Mouse (Mus musculus) macrophage (primary cell): ENCODE results near the gene Sel1l3. TPM values are rescaled to one million over a fixed set of nuclear protein-coding genes. Genes with fewer than 3 reads are reported as not detected.

Experiments used
- H3K27ac ChIP-seq: fragments of 350-480 bp; formaldehyde crosslinking; 2 replicates; pipeline ENCODE4 v1.9.0; 2021
- H3K36me3 ChIP-seq: fragments of 350-480 bp; formaldehyde crosslinking; 2 replicates; pipeline ENCODE4 v1.9.0; 2021; ENCODE audit errors: inconsistent target
- H3K4me3 ChIP-seq: fragments of 350-480 bp; formaldehyde crosslinking; 2 replicates; pipeline ENCODE4 v1.9.0; 2021; ENCODE audit errors: inconsistent target
- H3K79me2 ChIP-seq: fragments of 350-480 bp; formaldehyde crosslinking; 2 replicates; pipeline ENCODE4 v1.9.0; 2021; ENCODE audit errors: inconsistent target
- WGBS: methylation state at CpG from one replicate; pipeline ENCODE4 v1.1.7; 2026; ENCODE audit warnings: inconsistent platforms; ENCODE audit not compliant: missing documents; 5-methylcytosine and 5-hydroxymethylcytosine counted together
- polyA plus RNA-seq: library from polyadenylated mRNA; stranded (reverse); fragments of 250-400 nt; gene quantifications from 3 replicates; pipeline ENCODE4 v1.2.4, GENCODE M21; 2018; ENCODE audit warnings: inconsistent platforms

Sel1l3 gene
- polyA plus RNA-seq, 1 experiment from 2014 or later = 3.3 TPM

- Histone ChIP-seq H3K36me3 (no peaks in the 10 kb centered on the region), H3K4me3 (no peak overlapping the region), H3K27ac (no peak overlapping the region), H3K79me2 (no peaks in the 10 kb centered on the region)
- WGBS = 85% methylated on average over 7 of the region's 7 CpGs
Observed at GRCm38 (mm10) chr5:53172908-53173307, 40.8 kb downstream of the Sel1l3 start.

- WGBS = 88% methylated on average over 10 of the region's 10 CpGs
- Histone ChIP-seq H3K36me3 (no peaks in the 10 kb centered on the region), H3K79me2 (no peaks in the 10 kb centered on the region), H3K4me3 (no peak overlapping the region), H3K27ac (no peak overlapping the region)
Observed at GRCm38 (mm10) chr5:53172256-53172636, 41.5 kb downstream of the Sel1l3 start.

GRCm38 (mm10) chr5:53171611-53172255 lies 42.0 kb downstream of the Sel1l3 start:
- H3K36me3 ChIP-seq = no peaks in the 10 kb centered on the region
- H3K4me3 ChIP-seq = no peak overlapping the region
- 89% methylated on average over 6 of the region's 6 CpGs for WGBS
- no peaks in the 10 kb centered on the region for H3K79me2 ChIP-seq
- H3K27ac ChIP-seq = no peak overlapping the region

GRCm38 (mm10) chr5:53167564-53167963 lies 46.2 kb downstream of the Sel1l3 start:
- Histone ChIP-seq H3K4me3 (no peak overlapping the region), H3K79me2 (no peaks in the 10 kb centered on the region), H3K36me3 (no peaks in the 10 kb centered on the region), H3K27ac (no peak overlapping the region)
- 95% methylated on average over 4 of the region's 4 CpGs for WGBS

- Histone ChIP-seq H3K4me3 (no peak overlapping the region), H3K79me2 (no peaks in the 10 kb centered on the region), H3K36me3 (no peaks in the 10 kb centered on the region), H3K27ac (no peak overlapping the region)
- 96% methylated on average over 5 of the region's 5 CpGs for WGBS
Observed at GRCm38 (mm10) chr5:53165672-53166071, 48.1 kb downstream of the Sel1l3 start.

- Histone ChIP-seq H3K27ac (no peak overlapping the region), H3K4me3 (no peak overlapping the region), H3K79me2 (no peaks in the 10 kb centered on the region), H3K36me3 (no peaks in the 10 kb centered on the region)
- 93% methylated on average over 8 of the region's 8 CpGs for WGBS
Observed at GRCm38 (mm10) chr5:53162436-53162835, 51.3 kb downstream of the Sel1l3 start.

GRCm38 (mm10) chr5:53161506-53162186 lies 52.1 kb downstream of the Sel1l3 start:
- Histone ChIP-seq H3K36me3 (no peaks in the 10 kb centered on the region), H3K27ac (no peak overlapping the region), H3K4me3 (no peak overlapping the region), H3K79me2 (no peaks in the 10 kb centered on the region)
- WGBS = 94% methylated on average over 8 of the region's 8 CpGs

GRCm38 (mm10) chr5:53160207-53160606 lies 53.5 kb downstream of the Sel1l3 start:
- WGBS = 98% methylated on average over 6 of the region's 6 CpGs
- Histone ChIP-seq H3K4me3 (no peak overlapping the region), H3K27ac (no peak overlapping the region), H3K36me3 (no peaks in the 10 kb centered on the region), H3K79me2 (no peaks in the 10 kb centered on the region)

- Histone ChIP-seq H3K36me3 (no peaks in the 10 kb centered on the region), H3K27ac (no peak overlapping the region), H3K79me2 (no peaks in the 10 kb centered on the region), H3K4me3 (no peak overlapping the region)
- 92% methylated on average over 4 of the region's 4 CpGs for WGBS
Observed at GRCm38 (mm10) chr5:53159631-53160030, 54.1 kb downstream of the Sel1l3 start.

- 21% methylated on average over 3 of the region's 3 CpGs for WGBS
- H3K36me3 ChIP-seq = no peaks in the 10 kb centered on the region
- H3K4me3 ChIP-seq = no peak overlapping the region
- H3K79me2 ChIP-seq = no peaks in the 10 kb centered on the region
- H3K27ac ChIP-seq = no peak overlapping the region
Observed at GRCm38 (mm10) chr5:53159166-53159565, 54.6 kb downstream of the Sel1l3 start.

- Histone ChIP-seq H3K36me3 (no peaks in the 10 kb centered on the region), H3K27ac (no peak overlapping the region), H3K4me3 (no peak overlapping the region), H3K79me2 (no peaks in the 10 kb centered on the region)
- WGBS = 95% methylated on average over 13 of the region's 13 CpGs
Observed at GRCm38 (mm10) chr5:53155985-53156679, 57.6 kb downstream of the Sel1l3 start.

- WGBS = 73% methylated on average over 2 of the region's 2 CpGs
- Histone ChIP-seq H3K4me3 (no peak overlapping the region), H3K79me2 (no peaks in the 10 kb centered on the region), H3K27ac (no peak overlapping the region), H3K36me3 (no peaks in the 10 kb centered on the region)
Observed at GRCm38 (mm10) chr5:53154501-53154900, 59.2 kb downstream of the Sel1l3 start.

GRCm38 (mm10) chr5:53154078-53154477 lies 59.6 kb downstream of the Sel1l3 start:
- WGBS = 40% methylated on average over 1 of the region's 2 CpGs

GRCm38 (mm10) chr5:53153144-53153543 lies 60.6 kb downstream of the Sel1l3 start:
- H3K27ac ChIP-seq = no peak overlapping the region
- no peaks in the 10 kb centered on the region for H3K79me2 ChIP-seq
- no peaks in the 10 kb centered on the region for H3K36me3 ChIP-seq
- H3K4me3 ChIP-seq = no peak overlapping the region
- WGBS = 22% methylated on average over 5 of the region's 5 CpGs

More at GRCm38 (mm10) chr5:53154078-53154477, 59.6 kb downstream of the Sel1l3 start:
- Histone ChIP-seq H3K27ac (no peak overlapping the region), H3K36me3 (no peaks in the 10 kb centered on the region), H3K79me2 (no peaks in the 10 kb centered on the region), H3K4me3 (no peak overlapping the region)

GRCm38 (mm10) chr5:53151379-53151960 lies 62.3 kb downstream of the Sel1l3 start:
- Histone ChIP-seq H3K27ac (no peak overlapping the region), H3K4me3 (no peak overlapping the region), H3K36me3 (no peaks in the 10 kb centered on the region), H3K79me2 (no peaks in the 10 kb centered on the region)
- WGBS = 94% methylated on average over 18 of the region's 18 CpGs
